Mouse (Mus musculus): ENCODE measurements at regions not wholly inside any gene's neighbourhood (a gene's known extent, or its start where the extent isn't known, plus 50 kb on each side); places are given as distances from the start of the nearest gene placed in this dataset.

DNA sequence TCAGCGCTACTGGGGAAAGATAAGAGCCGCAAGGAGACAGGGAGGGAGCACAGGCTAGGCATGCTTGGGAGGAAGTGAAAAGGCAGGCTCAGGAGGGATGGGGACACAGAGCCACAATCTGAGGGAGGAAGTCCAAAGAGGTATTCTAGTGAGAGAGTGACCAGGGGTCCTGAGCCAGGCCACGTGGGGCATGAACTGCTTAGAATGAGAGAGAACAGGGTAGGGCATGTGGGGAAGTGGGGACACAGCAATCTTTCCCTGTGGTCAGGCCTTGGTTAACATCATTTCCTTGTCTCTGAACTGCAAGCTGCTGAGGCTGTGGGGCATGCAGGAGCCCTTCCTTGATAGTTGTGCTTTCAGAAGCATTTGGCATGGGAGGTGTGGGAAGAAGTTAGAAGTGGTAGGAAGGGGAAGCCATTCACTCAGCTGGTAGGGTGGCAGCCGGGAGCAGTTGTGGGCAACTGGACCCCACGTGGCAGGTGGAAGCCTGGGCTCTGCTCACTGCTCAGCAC is 92.2 kb upstream of the Igfbp7 start:
- Histone ChIP-seq H3K36me3 (ENCODE audit: control insufficient read depth, insufficient read depth) (no peaks in the 10 kb centered on the region), H3K79me2 (ENCODE audit: control insufficient read depth, insufficient read depth) (no peaks in the 10 kb centered on the region), H3ac (ENCODE audit: control insufficient read depth, insufficient read length, low read depth) (no peak overlapping the region), H3K27me3 (ENCODE audit: control insufficient read depth, insufficient read depth, insufficient read length) (no peaks in the 10 kb centered on the region), H3K79me3 (ENCODE audit: low read depth) (no peaks in the 10 kb centered on the region), H3K4me3 (ENCODE audit: insufficient read depth, poor library complexity, severe bottlenecking) (no peak overlapping the region)
- TF ChIP-seq FOSL1 (IDR thresholded peaks at IDR 0.05; ENCODE audit: insufficient read depth, low read length, poor library complexity, severe bottlenecking) (no peak), CEBPB (IDR thresholded peaks at IDR 0.05; ENCODE audit: low read depth) (no peak), MYOG (IDR thresholded peaks at IDR 0.05; ENCODE audit: control insufficient read depth, extremely low read depth, insufficient read length) (no peak), MAX (IDR thresholded peaks at IDR 0.05) (no peak), USF1 (IDR thresholded peaks at IDR 0.05; ENCODE audit: low read depth) (no peak), MYOD1 (IDR thresholded peaks at IDR 0.05; ENCODE audit: control insufficient read depth, insufficient read length, low read depth) (no peak), CTCF (IDR thresholded peaks at IDR 0.05; ENCODE audit: control insufficient read depth, insufficient read depth, insufficient read length) (no peak)

- Histone ChIP-seq H3K79me3 (ENCODE audit: low read depth) (no peaks in the 10 kb centered on the region), H3ac (ENCODE audit: control insufficient read depth, insufficient read length, low read depth) (no peak overlapping the region), H3K79me2 (ENCODE audit: control insufficient read depth, insufficient read depth) (no peaks in the 10 kb centered on the region), H3K27me3 (ENCODE audit: control insufficient read depth, insufficient read depth, insufficient read length) (no peaks in the 10 kb centered on the region), H3K36me3 (ENCODE audit: control insufficient read depth, insufficient read depth) (no peaks in the 10 kb centered on the region), H3K4me3 (ENCODE audit: insufficient read depth, poor library complexity, severe bottlenecking) (no peak overlapping the region)
- no peak for TF ChIP-seq MYOD1 (IDR thresholded peaks at IDR 0.05; ENCODE audit: control insufficient read depth, insufficient read length, low read depth)
- TF ChIP-seq CEBPB (IDR thresholded peaks at IDR 0.05; ENCODE audit: low read depth), result no peak
- TF ChIP-seq FOSL1 (IDR thresholded peaks at IDR 0.05; ENCODE audit: insufficient read depth, low read length, poor library complexity, severe bottlenecking), result no peak
- TF ChIP-seq MYOG (IDR thresholded peaks at IDR 0.05; ENCODE audit: control insufficient read depth, extremely low read depth, insufficient read length), result no peak
- no peak for TF ChIP-seq CTCF (IDR thresholded peaks at IDR 0.05; ENCODE audit: control insufficient read depth, insufficient read depth, insufficient read length)
- no peak for TF ChIP-seq MAX (IDR thresholded peaks at IDR 0.05)
- no peak for TF ChIP-seq USF1 (IDR thresholded peaks at IDR 0.05; ENCODE audit: low read depth)
Observed at GRCm38 (mm10) chr5:77494601-77495000, 86.8 kb upstream of the Igfbp7 start.

DNA sequence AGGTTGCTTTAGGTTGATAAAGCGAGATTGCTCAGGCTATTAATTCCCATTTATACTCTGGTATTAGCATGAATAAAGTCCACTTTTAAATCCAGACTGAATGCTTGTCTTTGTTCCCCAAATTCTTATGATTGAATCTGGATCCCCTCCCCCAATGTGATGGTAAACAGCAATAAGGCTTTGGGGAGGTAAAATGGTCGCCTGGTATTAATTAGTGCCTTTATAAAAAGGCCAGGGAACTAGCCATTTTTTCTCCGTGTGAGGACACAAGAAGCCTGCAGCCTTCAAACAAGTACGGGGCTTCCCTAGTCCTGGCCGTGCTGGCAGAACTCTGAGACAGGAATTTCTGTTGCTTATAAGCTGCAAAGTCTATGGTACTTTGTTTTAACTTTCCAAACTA is 81.1 kb upstream of the Igfbp7 start:
- Histone ChIP-seq H3K27me3 (ENCODE audit: control insufficient read depth, insufficient read depth, insufficient read length) (no peaks in the 10 kb centered on the region), H3K79me3 (ENCODE audit: low read depth) (no peaks in the 10 kb centered on the region), H3K36me3 (ENCODE audit: control insufficient read depth, insufficient read depth) (no peaks in the 10 kb centered on the region), H3K4me3 (ENCODE audit: insufficient read depth, poor library complexity, severe bottlenecking) (no peak overlapping the region), H3K79me2 (ENCODE audit: control insufficient read depth, insufficient read depth) (no peaks in the 10 kb centered on the region), H3ac (ENCODE audit: control insufficient read depth, insufficient read length, low read depth) (no peak overlapping the region)
- no peak for TF ChIP-seq MYOG (IDR thresholded peaks at IDR 0.05; ENCODE audit: control insufficient read depth, extremely low read depth, insufficient read length)
- TF ChIP-seq MYOD1 (IDR thresholded peaks at IDR 0.05; ENCODE audit: control insufficient read depth, insufficient read length, low read depth), result no peak
- TF ChIP-seq CTCF (IDR thresholded peaks at IDR 0.05; ENCODE audit: control insufficient read depth, insufficient read depth, insufficient read length), result no peak
- no peak for TF ChIP-seq CEBPB (IDR thresholded peaks at IDR 0.05; ENCODE audit: low read depth)
- no peak for TF ChIP-seq MAX (IDR thresholded peaks at IDR 0.05)
- no peak for TF ChIP-seq FOSL1 (IDR thresholded peaks at IDR 0.05; ENCODE audit: insufficient read depth, low read length, poor library complexity, severe bottlenecking)
- no peak for TF ChIP-seq USF1 (IDR thresholded peaks at IDR 0.05; ENCODE audit: low read depth)

GRCm38 (mm10) chr5:77487837-77488827 is 80.3 kb upstream of the Igfbp7 start:
- no peak overlapping the region for H3K4me3 ChIP-seq (ENCODE audit: insufficient read depth, poor library complexity, severe bottlenecking)
- no peak overlapping the region for H3ac ChIP-seq (ENCODE audit: control insufficient read depth, insufficient read length, low read depth)
- no peaks in the 10 kb centered on the region for H3K79me2 ChIP-seq (ENCODE audit: control insufficient read depth, insufficient read depth)
- no peaks in the 10 kb centered on the region for H3K79me3 ChIP-seq (ENCODE audit: low read depth)
- TF ChIP-seq CTCF (IDR thresholded peaks at IDR 0.05; ENCODE audit: control insufficient read depth, insufficient read depth, insufficient read length), result no peak
- TF ChIP-seq MYOG (IDR thresholded peaks at IDR 0.05; ENCODE audit: control insufficient read depth, extremely low read depth, insufficient read length), result no peak
- H3K36me3 ChIP-seq (ENCODE audit: control insufficient read depth, insufficient read depth), result no peaks in the 10 kb centered on the region
- H3K27me3 ChIP-seq (ENCODE audit: control insufficient read depth, insufficient read depth, insufficient read length), result no peaks in the 10 kb centered on the region

DNA sequence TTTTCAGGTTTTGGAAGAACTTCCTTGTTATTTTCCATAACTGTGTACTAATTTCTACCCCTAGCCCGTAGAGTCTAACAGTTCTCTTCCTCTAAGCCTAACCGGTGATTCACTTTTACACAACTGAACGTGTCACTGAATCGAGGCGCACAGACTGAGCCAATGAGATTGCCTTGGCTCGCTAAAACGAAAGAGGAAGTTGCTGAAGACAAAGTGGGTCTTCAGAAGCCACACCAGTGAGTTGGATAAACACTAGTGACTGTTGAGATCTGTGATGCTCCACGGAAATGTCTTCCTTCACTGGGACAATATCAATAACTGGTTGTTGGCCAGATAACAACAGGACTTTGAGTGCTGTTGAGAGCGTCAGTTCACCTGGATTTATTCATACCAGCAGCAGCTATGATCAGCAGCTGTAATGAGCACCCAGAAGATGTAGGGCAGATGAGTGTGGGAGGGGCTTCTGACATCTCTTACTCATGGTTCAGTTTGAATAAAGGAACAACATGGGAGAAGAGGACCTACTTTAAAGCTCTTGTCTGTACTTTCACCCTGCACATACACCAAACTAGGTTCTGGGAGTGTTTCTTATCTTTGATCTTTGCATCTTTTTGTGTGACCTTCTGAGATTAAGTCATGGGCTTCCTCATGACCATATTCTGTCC is 75.3 kb upstream of the Igfbp7 start:
- H3K79me2 ChIP-seq (ENCODE audit: control insufficient read depth, insufficient read depth), result no peaks in the 10 kb centered on the region
- no peaks in the 10 kb centered on the region for H3K79me3 ChIP-seq (ENCODE audit: low read depth)
- TF ChIP-seq FOSL1 (IDR thresholded peaks at IDR 0.05; ENCODE audit: insufficient read depth, low read length, poor library complexity, severe bottlenecking) (no peak), MYOG (IDR thresholded peaks at IDR 0.05; ENCODE audit: control insufficient read depth, extremely low read depth, insufficient read length) (no peak), CEBPB (IDR thresholded peaks at IDR 0.05; ENCODE audit: low read depth) (no peak), MYOD1 (IDR thresholded peaks at IDR 0.05; ENCODE audit: control insufficient read depth, insufficient read length, low read depth) (no peak), MAX (IDR thresholded peaks at IDR 0.05) (no peak), CTCF (IDR thresholded peaks at IDR 0.05; ENCODE audit: control insufficient read depth, insufficient read depth, insufficient read length) (no peak), USF1 (IDR thresholded peaks at IDR 0.05; ENCODE audit: low read depth) (no peak)
- H3K4me3 ChIP-seq (ENCODE audit: insufficient read depth, poor library complexity, severe bottlenecking), result no peak overlapping the region
- H3ac ChIP-seq (ENCODE audit: control insufficient read depth, insufficient read length, low read depth), result no peak overlapping the region
- no peaks in the 10 kb centered on the region for H3K36me3 ChIP-seq (ENCODE audit: control insufficient read depth, insufficient read depth)
- no peaks in the 10 kb centered on the region for H3K27me3 ChIP-seq (ENCODE audit: control insufficient read depth, insufficient read depth, insufficient read length)
